24 mouse cellular contexts compared by ENCODE assay signal in genomic region chr14:29340728-29341127, GRCm38 (mm10).
DNase-seq lines count a peak whose midpoint lies in the region; ATAC-seq and TF ChIP-seq lines count a peak whose summit lies in the region.
"Had no signal": no experiment of that assay in that cellular context is flagged by ENCODE, and none has a peak within 500 bp of the region (broad histone marks: within the 10 kb centered on the region; RNA-seq: fewer than 3 reads in every experiment).

No protein-coding gene starts in this region.

- H3K36me3 ChIP-seq in forebrain, embryonic 10.5 days (replicated peaks): no peaks in the 10 kb centered on the region
- no peaks in the 10 kb centered on the region for H3K36me3 ChIP-seq in forebrain, postnatal 0 days (ENCODE audit: insufficient read depth)
- H3K36me3 ChIP-seq in kidney, postnatal 0 days (ENCODE audit: insufficient read depth, low read length): no peaks in the 10 kb centered on the region
- no peaks in the 10 kb centered on the region for H3K36me3 ChIP-seq in kidney, adult 2 months (ENCODE audit: control insufficient read depth, insufficient read depth, low read length)
- no peaks in the 10 kb centered on the region for H3K36me3 ChIP-seq in forebrain, embryonic 14.5 days (ENCODE audit: control insufficient read depth, insufficient read depth, low read length)
- no peaks in the 10 kb centered on the region for H3K36me3 ChIP-seq in neural tube, embryonic 14.5 days (ENCODE audit: control insufficient read depth, insufficient read depth, low read length)
- H3K36me3 ChIP-seq: embryonic facial prominence, embryonic 12.5 days; G1E; heart, embryonic 10.5 days; limb, embryonic 15.5 days; liver, embryonic 15.5 days had no signal

- no peak overlapping the region for H3K4me3 ChIP-seq in forebrain, embryonic 10.5 days
- no peak overlapping the region for H3K4me3 ChIP-seq in forebrain, postnatal 0 days (ENCODE audit: low read depth, low read length)
- no peak overlapping the region for H3K4me3 ChIP-seq in kidney, postnatal 0 days (replicated peaks; ENCODE audit: low read depth, low read length)
- H3K4me3 ChIP-seq in kidney, adult 2 months (ENCODE audit: insufficient read depth, low read depth, low read length): no peak overlapping the region
- H3K4me3 ChIP-seq in forebrain, embryonic 14.5 days (ENCODE audit: low read depth, low read length): no peak overlapping the region
- H3K4me3 ChIP-seq in neural tube, embryonic 14.5 days (ENCODE audit: low read depth, low read length): no peak overlapping the region
- H3K4me3 ChIP-seq: embryonic facial prominence, embryonic 12.5 days; heart, embryonic 10.5 days; layer of hippocampus, adult 2 months; limb, embryonic 15.5 days; liver, embryonic 15.5 days had no signal

- H3K27me3 ChIP-seq in forebrain, embryonic 10.5 days (ENCODE audit: poor library complexity, severe bottlenecking): no peaks in the 10 kb centered on the region
- no peaks in the 10 kb centered on the region for H3K27me3 ChIP-seq in forebrain, postnatal 0 days (ENCODE audit: insufficient read depth, low read length)
- H3K27me3 ChIP-seq in kidney, postnatal 0 days (ENCODE audit: insufficient read depth, low read length): no peaks in the 10 kb centered on the region
- no peaks in the 10 kb centered on the region for H3K27me3 ChIP-seq in kidney, adult 2 months (replicated peaks; ENCODE audit: control insufficient read depth, insufficient read depth, low read length)
- H3K27me3 ChIP-seq in forebrain, embryonic 14.5 days (replicated peaks; ENCODE audit: control insufficient read depth, insufficient read depth, low read length): no peaks in the 10 kb centered on the region
- H3K27me3 ChIP-seq in neural tube, embryonic 14.5 days (ENCODE audit: control insufficient read depth, insufficient read depth, low read length): no peaks in the 10 kb centered on the region
- H3K27me3 ChIP-seq: embryonic facial prominence, embryonic 12.5 days; limb, embryonic 15.5 days; liver, embryonic 15.5 days had no signal

- DNase-seq in forebrain, embryonic 10.5 days (ENCODE audit: extremely low spot score, low spot score): no peak
- DNase-seq in forebrain, postnatal 0 days: no peak
- peak; percentile 1 for DNase-seq in kidney, postnatal 0 days (ENCODE audit: low spot score)
- no peak for DNase-seq in kidney, adult 2 months
- DNase-seq in forebrain, embryonic 14.5 days (ENCODE audit: low spot score): peak; percentile 51
- no peak for DNase-seq in c-Kit-positive CD71-positive TER-119-positive erythroid progenitor cells, embryonic 14.5 days (ENCODE audit: low spot score)
- no peak for DNase-seq in gastrocnemius, adult 18-20 months (ENCODE audit: low spot score)
- DNase-seq: adrenal gland, postnatal 10 days; cerebellum, adult 11-12 months; cerebellum, postnatal 36 days; gastrocnemius, postnatal 36 days; kidney, adult 11 months; kidney, postnatal 14 days; layer of hippocampus, postnatal 36 days; right cerebral cortex, postnatal 25 days; thymus, postnatal 36 days had no signal

- no peak overlapping the region for H3K9ac ChIP-seq in forebrain, postnatal 0 days
- H3K9ac ChIP-seq in kidney, postnatal 0 days (ENCODE audit: low read depth, low read length): no peak overlapping the region
- H3K9ac ChIP-seq in forebrain, embryonic 14.5 days (ENCODE audit: low read length): no peak overlapping the region
- H3K9ac ChIP-seq in neural tube, embryonic 14.5 days (replicated peaks; ENCODE audit: low read depth, low read length): no peak overlapping the region
- H3K9ac ChIP-seq: embryonic facial prominence, embryonic 12.5 days; limb, embryonic 15.5 days; liver, embryonic 15.5 days had no signal

- H3K4me1 ChIP-seq in forebrain, embryonic 10.5 days: peaks cover 20% of the 10 kb centered on the region
- no peaks in the 10 kb centered on the region for H3K4me1 ChIP-seq in forebrain, postnatal 0 days (ENCODE audit: insufficient read depth)
- no peaks in the 10 kb centered on the region for H3K4me1 ChIP-seq in kidney, postnatal 0 days (replicated peaks; ENCODE audit: insufficient read depth, low read length)
- no peaks in the 10 kb centered on the region for H3K4me1 ChIP-seq in kidney, adult 2 months (ENCODE audit: control insufficient read depth, insufficient read depth, low read length)
- peaks cover 5% of the 10 kb centered on the region; the same call in 1 of the 2 replicates for H3K4me1 ChIP-seq in forebrain, embryonic 14.5 days (ENCODE audit: control insufficient read depth, insufficient read depth, low read length)
- H3K4me1 ChIP-seq in neural tube, embryonic 14.5 days (ENCODE audit: control insufficient read depth, insufficient read depth, low read length): peaks cover 13% of the 10 kb centered on the region; the same call in 1 of the 2 replicates
- H3K4me1 ChIP-seq: embryonic facial prominence, embryonic 12.5 days; heart, embryonic 10.5 days; limb, embryonic 15.5 days; liver, embryonic 15.5 days had no signal

- peak overlapping the region; percentile 35; the same call in 1 of the 2 replicates for H3K27ac ChIP-seq in forebrain, embryonic 10.5 days
- H3K27ac ChIP-seq in forebrain, postnatal 0 days (ENCODE audit: low read depth, low read length): no peak overlapping the region
- H3K27ac ChIP-seq in kidney, postnatal 0 days: no peak overlapping the region
- H3K27ac ChIP-seq in kidney, adult 2 months (ENCODE audit: insufficient read depth, low read depth, low read length): no peak overlapping the region
- no peak overlapping the region for H3K27ac ChIP-seq in forebrain, embryonic 14.5 days (ENCODE audit: low read depth, low read length)
- H3K27ac ChIP-seq in neural tube, embryonic 14.5 days (ENCODE audit: low read depth, low read length): peak overlapping the region; percentile 57; the same call in 1 of the 2 replicates
- H3K27ac ChIP-seq: heart, embryonic 10.5 days; layer of hippocampus, adult 2 months; limb, embryonic 15.5 days; liver, embryonic 15.5 days had no signal

- no peak for TF ChIP-seq POLR2A in kidney, adult 2 months (IDR thresholded peaks at IDR 0.05; ENCODE audit: low read depth, low read length)

- WGBS in forebrain, embryonic 10.5 days: 39% methylated on average over 5 of the region's 5 CpGs
- WGBS in forebrain, postnatal 0 days: 17% methylated on average over 5 of the region's 5 CpGs
- 59% methylated on average over 5 of the region's 5 CpGs for WGBS in kidney, postnatal 0 days
- 58% methylated on average over 5 of the region's 5 CpGs for WGBS in kidney, adult 2 months
- WGBS in forebrain, embryonic 14.5 days: 4% methylated on average over 5 of the region's 5 CpGs
- 23% methylated on average over 5 of the region's 5 CpGs for WGBS in neural tube, embryonic 14.5 days

- H3K9me3 ChIP-seq in forebrain, embryonic 10.5 days: no peaks in the 10 kb centered on the region
- H3K9me3 ChIP-seq in forebrain, postnatal 0 days (ENCODE audit: low read length): no peaks in the 10 kb centered on the region
- no peaks in the 10 kb centered on the region for H3K9me3 ChIP-seq in kidney, postnatal 0 days (replicated peaks; ENCODE audit: low read length)
- no peaks in the 10 kb centered on the region for H3K9me3 ChIP-seq in forebrain, embryonic 14.5 days (replicated peaks; ENCODE audit: control insufficient read depth, low read length)
- no peaks in the 10 kb centered on the region for H3K9me3 ChIP-seq in neural tube, embryonic 14.5 days (ENCODE audit: control insufficient read depth, low read length)
- H3K9me3 ChIP-seq: embryonic facial prominence, embryonic 12.5 days; heart, embryonic 10.5 days; limb, embryonic 15.5 days; liver, embryonic 15.5 days had no signal

- ATAC-seq in forebrain, postnatal 0 days: no peak
- ATAC-seq in kidney, postnatal 0 days (replicated peaks; ENCODE audit: low FRiP score, low read depth): no peak
- ATAC-seq in forebrain, embryonic 14.5 days: no peak
- no peak for ATAC-seq in neural tube, embryonic 14.5 days (ENCODE audit: low read depth)
- ATAC-seq: activated CD4-positive, CD25-positive, alpha-beta regulatory T cell, adult 4 months had no signal

- no peak for TF ChIP-seq CTCF in forebrain, postnatal 0 days (IDR thresholded peaks at IDR 0.05; ENCODE audit: low read depth)
- no peak for TF ChIP-seq CTCF in kidney, postnatal 0 days (IDR thresholded peaks at IDR 0.05; ENCODE audit: low read depth)
- TF ChIP-seq CTCF in kidney, adult 2 months (conservative IDR thresholded peaks at IDR 0.05; ENCODE audit: insufficient read depth, insufficient read length, low read depth, low read length): no peak

- H3K4me2 ChIP-seq in forebrain, postnatal 0 days (ENCODE audit: low read depth): no peak overlapping the region
- H3K4me2 ChIP-seq in kidney, postnatal 0 days (ENCODE audit: low read length): no peak overlapping the region
- H3K4me2 ChIP-seq in forebrain, embryonic 14.5 days (ENCODE audit: low read length): no peak overlapping the region
- H3K4me2 ChIP-seq in neural tube, embryonic 14.5 days (ENCODE audit: low read depth, low read length): no peak overlapping the region
- H3K4me2 ChIP-seq: embryonic facial prominence, embryonic 12.5 days; limb, embryonic 15.5 days; liver, embryonic 15.5 days had no signal

Comparison
In these comparisons a context has a peak if more than half of its experiments do, and no peak if none do; other contexts are left out.
1. DNase-seq: peak in kidney, postnatal 0 days (single experiment) and forebrain, embryonic 14.5 days (single experiment); none in forebrain, embryonic 10.5 days (single experiment), forebrain, postnatal 0 days (single experiment), kidney, adult 2 months (single experiment), c-Kit-positive CD71-positive TER-119-positive erythroid progenitor cells, embryonic 14.5 days (single experiment) and gastrocnemius, adult 18-20 months (single experiment).
2. H3K27ac ChIP-seq: peak in forebrain, embryonic 10.5 days (single experiment) and neural tube, embryonic 14.5 days (single experiment); none in forebrain, postnatal 0 days (single experiment), kidney, postnatal 0 days (single experiment), kidney, adult 2 months (single experiment) and forebrain, embryonic 14.5 days (single experiment).